Mouse (Mus musculus) bone marrow, adult 2 months (tissue): ENCODE measurements around the gene Rrp36. TPM values are rescaled to one million over a fixed set of nuclear protein-coding genes. Genes with fewer than 3 reads are reported as not detected.

Experiments
- H3K27ac ChIP-seq: fragments of 200-500 bp; 2 replicates; pipeline ENCODE4 v1.5.1; 2012; ENCODE audit warnings: low read depth, mild to moderate bottlenecking, control low read depth, inconsistent platforms, low read length; ENCODE audit not compliant: control insufficient read depth, poor library complexity, insufficient read depth
- H3K4me1 ChIP-seq: fragments of 200-500 bp; 2 replicates; pipeline ENCODE4 v1.6.1; 2011; ENCODE audit warnings: low read length; ENCODE audit not compliant: control insufficient read depth, insufficient read depth
- H3K4me3 ChIP-seq: fragments of 200-500 bp; replicated peaks from 2 replicates; pipeline ENCODE3; 2011; ENCODE audit warnings: mild to moderate bottlenecking, low read depth, low read length, control low read depth; ENCODE audit not compliant: control insufficient read depth
- CTCF ChIP-seq: fragments of 200-500 bp; IDR thresholded peaks from 2 replicates; pipeline ENCODE4 v1.5.1; 2011; ENCODE audit warnings: low read length, control low read depth; ENCODE audit not compliant: control insufficient read depth, insufficient read depth
- POLR2A ChIP-seq: fragments of 200-500 bp; IDR thresholded peaks from 2 replicates; pipeline ENCODE4 v1.6.1; 2011; ENCODE audit warnings: low read depth, mild to moderate bottlenecking, control low read depth, low read length, borderline replicate concordance; ENCODE audit not compliant: control insufficient read depth
- WGBS: fragments of 180-500 bp; shearing (Covaris S2); methylation state at CpG from one replicate; pipeline ENCODE4 v1.1.7; 2018; 5-methylcytosine and 5-hydroxymethylcytosine counted together
- polyA plus RNA-seq: library from polyadenylated mRNA; stranded (reverse); fragments of >200 nt; gene quantifications from 2 replicates; pipeline ENCODE4 v1.2.4, GENCODE M21; 2011; ENCODE audit warnings: low replicate concordance; ENCODE audit not compliant: missing spikeins, insufficient read depth, insufficient read length

Rrp36 gene
- polyA plus RNA-seq, 1 experiment: 23.3 TPM

DNA sequence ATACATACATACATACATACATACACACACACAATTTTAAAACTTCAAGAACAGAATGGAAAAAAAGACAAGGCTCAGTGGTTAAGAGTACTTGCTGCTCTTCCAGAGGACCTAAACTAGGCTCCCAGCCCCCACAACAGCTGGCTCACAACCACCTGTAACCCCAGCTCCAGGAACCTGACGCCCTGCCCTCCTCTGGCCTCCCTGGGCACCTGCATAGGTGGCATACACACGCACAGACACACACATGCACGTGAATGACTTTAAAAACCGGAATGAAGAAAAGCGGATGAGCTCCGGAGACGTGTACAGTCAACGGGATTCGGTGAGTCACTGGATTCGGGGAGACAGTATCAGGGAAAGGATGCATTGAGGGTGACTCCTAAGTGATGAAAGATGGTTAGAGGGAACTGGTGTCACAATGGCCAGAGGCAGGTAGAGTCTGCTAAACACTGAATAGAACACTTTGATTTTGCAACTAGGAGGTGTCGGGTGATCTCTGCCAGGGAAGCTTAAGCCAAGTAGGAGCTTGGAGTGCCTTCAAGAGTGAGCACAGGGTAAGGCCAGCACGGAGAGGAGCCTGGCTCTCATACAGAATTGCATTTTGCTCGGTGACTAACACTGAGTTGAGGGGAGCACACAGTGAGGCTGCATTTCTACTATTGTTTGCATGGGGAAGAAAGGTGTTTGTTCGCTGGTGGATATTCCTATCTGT, 32.4 kb upstream of the Rrp36 start:
- Histone ChIP-seq H3K27ac (no peak overlapping the region), H3K4me1 (peaks cover 4% of the 10 kb centered on the region), H3K4me3 (no peak overlapping the region)
- no peak for TF ChIP-seq POLR2A
- no peak for TF ChIP-seq CTCF
- 89% methylated on average over 14 of the region's 14 CpGs for WGBS

DNA sequence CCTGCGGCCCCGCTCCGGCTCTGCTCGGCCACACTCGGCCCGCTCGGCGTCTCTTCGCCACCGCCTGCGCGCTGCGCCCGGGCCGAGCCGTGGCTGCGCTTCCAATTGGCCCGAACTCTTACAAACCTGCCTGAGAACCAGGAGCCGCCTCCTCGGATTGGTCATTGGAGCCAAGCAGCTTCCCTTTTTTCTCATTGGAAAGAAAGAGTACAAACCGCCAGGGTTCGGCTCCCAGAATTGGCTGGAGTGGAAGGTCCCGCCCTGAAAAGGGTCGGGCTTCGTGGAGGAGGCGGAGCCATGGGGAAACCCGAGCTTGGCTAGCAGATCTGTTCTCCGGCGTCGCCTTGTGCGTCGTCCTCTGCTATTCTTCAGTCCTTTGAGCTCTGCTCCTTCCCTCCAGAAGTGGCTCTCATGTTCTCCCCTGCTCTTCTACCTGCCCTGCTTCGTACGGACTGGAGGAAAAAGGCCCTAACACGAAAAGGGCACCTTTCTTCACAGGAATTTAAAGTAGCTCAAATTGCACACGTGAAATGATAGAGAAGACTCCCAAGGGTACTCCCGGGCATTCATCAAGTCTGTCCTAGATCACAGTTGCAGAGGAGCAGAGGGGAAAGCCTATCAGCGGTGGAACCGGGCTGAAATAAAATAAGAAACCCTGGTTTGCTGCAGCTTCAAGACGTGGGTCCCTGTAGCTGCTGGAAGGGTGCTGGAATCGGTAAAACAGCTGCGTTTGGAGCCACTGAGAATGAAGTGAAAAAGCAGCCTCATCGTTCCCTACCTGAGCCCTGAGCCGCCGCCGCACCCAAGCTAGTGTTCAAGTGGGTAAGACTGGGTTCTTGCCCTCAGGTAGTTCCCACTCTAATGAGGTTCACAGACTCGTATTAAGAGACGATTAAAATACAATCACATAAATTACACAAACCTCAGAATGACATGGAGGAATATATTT, 31.0 kb upstream of the Rrp36 start, which contains the start of gene Ppp2r5d:
TSS of gene Ppp2r5d (minus strand) at position 225 of the 949 bp plus-strand sequence.
- H3K27ac ChIP-seq: peak within 1 kb of the TSS; percentile 81
- peaks cover 4% of the 10 kb centered on the region for H3K4me1 ChIP-seq
- under 1% methylated on average over 48 of the region's 48 CpGs for WGBS
- no peak for TF ChIP-seq CTCF
- TF ChIP-seq POLR2A: peak; percentile 73
- H3K4me3 ChIP-seq: peak within 1 kb of the TSS; percentile 77

DNA sequence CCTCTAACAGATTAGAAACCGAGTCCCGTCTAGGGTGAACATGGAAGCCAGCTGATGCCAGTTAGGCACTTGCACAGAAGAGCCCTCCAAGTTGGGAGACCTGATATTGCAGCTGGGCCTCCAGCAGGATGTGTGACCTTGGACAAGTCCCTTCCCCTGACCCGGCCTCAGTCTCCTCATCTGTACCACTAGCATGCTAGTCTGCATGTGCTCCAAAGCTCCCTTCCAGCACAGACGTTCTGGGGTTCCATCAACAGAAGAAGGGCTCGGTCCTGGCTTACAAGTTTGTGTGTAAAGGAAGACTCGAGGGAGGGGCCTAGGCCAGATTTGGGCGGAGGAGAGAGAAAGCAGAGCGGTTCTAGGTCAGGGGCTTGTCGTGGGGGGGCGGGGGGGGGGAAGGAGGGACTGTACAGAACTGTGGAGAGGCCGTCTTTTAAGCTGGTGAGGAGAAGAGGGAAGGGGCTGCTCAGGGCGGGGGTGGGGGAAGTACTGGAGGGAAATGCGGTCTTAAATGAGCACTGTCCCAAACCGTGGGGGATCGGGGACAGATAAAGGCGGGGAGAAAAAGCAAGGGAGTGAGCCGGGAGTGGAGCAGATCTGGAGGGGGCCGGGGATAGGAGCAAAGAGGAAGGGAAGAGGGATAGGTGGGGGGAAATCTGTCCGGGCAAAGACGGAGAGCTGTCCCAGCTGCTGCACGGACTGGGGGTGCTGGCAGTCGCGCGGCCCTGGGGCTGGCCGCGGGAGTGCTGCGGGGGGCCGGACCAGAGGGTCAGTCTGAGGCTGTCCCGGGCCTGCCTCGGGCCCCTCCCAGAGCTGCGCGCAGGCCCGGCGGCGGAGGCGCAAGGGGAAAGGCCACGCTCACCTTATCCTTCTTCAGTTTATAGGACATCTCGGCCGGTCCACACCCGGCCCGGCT, 30.1 kb upstream of the Rrp36 start:
- peak overlapping the region; percentile 77 for H3K4me3 ChIP-seq
- whole genome bisulfite sequencing: 4% methylated on average over 38 of the region's 41 CpGs
- peaks cover 4% of the 10 kb centered on the region for H3K4me1 ChIP-seq
- TF ChIP-seq CTCF: no peak
- TF ChIP-seq POLR2A: no peak
- H3K27ac ChIP-seq: peak overlapping the region; percentile 81

DNA sequence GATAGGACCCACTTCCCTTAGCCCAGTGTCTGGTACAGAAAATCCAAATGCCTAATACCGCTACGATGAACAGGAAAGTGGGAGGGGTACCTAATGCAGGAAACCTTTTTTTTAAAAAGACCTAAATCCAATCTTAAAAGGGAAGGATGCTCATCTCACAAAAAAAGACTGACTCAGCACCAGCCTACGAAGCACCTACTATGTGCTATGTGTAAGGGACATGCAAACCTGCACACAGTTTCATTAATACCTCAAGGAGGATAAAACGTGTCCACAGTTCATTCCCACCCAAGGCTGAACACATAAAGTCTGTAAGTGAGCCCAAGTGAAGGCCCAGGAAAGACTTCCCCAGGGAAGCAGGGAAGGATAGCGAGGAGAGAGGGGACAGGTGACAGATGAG, 28.4 kb upstream of the Rrp36 start:
- WGBS: 85% methylated on average over 5 of the region's 5 CpGs
- Histone ChIP-seq H3K27ac (no peak overlapping the region), H3K4me3 (no peak overlapping the region), H3K4me1 (peaks cover 4% of the 10 kb centered on the region)
- TF ChIP-seq POLR2A (no peak), CTCF (no peak)

DNA sequence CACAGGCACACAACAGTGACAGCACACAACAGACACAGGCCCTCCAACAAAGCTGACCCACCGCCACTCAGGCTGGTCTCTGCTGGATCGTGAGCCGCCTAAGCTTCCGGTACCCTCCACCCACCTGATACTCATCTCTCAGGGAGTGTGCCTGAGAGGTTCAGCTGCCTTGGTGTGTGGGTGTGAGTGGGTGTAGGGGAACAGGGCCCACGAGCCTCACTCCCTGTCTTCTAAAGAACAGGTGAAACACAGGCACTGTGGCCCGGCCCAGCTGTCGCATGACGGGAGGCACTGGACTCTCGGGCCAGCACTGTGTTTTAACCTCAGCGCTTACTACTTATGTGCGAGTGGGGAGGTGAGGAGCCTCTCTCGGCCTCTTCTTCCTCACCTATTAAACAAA, 27.9 kb upstream of the Rrp36 start:
- TF ChIP-seq CTCF (no peak), POLR2A (no peak)
- H3K27ac ChIP-seq: no peak overlapping the region
- no peak overlapping the region for H3K4me3 ChIP-seq
- WGBS: 84% methylated on average over 12 of the region's 12 CpGs
- peaks cover 4% of the 10 kb centered on the region for H3K4me1 ChIP-seq

DNA sequence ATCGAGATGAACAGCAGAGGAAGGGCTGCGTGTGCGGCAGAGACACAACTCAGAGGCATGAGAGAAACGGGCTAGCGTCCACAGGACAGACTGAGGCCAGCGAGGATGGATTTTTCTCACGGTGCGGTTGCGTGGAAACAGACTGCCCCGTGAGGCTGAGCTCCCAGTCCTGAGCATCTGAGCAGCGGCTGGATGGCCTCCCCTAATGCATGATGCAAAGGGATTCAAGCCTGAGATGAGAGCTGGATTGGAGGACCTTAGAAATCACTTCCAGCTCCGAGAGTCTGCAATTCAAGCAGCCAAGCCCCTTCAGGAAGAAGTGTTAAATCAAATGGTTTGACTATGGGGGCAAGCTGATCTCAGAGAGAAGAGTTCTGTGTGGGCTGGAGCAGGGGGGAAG, 27.3 kb upstream of the Rrp36 start:
- peaks cover 4% of the 10 kb centered on the region for H3K4me1 ChIP-seq
- no peak overlapping the region for H3K27ac ChIP-seq
- no peak overlapping the region for H3K4me3 ChIP-seq
- TF ChIP-seq CTCF: no peak
- no peak for TF ChIP-seq POLR2A
- WGBS: 86% methylated on average over 12 of the region's 12 CpGs

DNA sequence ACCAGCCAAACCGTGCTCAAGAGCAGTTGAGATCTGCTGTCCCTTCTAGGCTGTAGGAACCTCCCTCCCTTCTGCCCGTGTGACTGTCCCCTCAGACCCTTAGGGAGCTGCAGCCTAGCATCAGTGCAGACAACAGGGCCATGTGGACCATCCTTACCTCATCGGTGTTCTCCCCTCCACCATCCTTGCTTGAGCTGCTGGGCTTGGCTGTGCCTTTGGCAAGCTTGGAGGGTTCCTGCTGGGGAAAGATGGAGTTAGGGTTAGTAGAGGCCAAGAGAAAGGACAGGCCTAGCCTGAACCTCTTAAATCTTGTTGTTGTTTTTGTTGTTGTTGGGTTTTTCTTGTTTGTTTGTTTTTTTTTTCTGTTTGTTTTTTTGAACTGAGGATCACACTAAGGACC, 25.8 kb upstream of the Rrp36 start:
- Histone ChIP-seq H3K4me3 (no peak overlapping the region), H3K27ac (no peak overlapping the region), H3K4me1 (peaks cover 4% of the 10 kb centered on the region)
- WGBS: 80% methylated on average over 3 of the region's 3 CpGs
- no peak for TF ChIP-seq CTCF
- no peak for TF ChIP-seq POLR2A

DNA sequence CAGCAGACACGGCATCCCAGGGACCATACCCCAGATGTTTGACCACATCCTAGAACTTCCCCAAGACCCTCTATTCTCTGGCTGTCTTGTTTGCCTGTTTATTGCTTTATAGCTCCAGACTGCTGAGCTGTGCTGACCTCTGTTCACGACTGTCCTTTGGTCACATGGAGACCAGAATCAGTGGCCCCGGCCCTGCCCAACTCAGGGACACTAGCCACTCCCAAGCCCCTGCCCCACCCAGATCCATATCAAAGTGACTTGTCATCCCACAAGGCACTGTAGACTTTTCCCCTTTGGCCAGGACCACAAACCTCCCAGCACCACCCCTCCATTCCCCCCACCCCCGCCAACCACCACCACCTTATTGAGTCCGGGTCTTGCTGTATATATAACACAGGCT, 25.1 kb upstream of the Rrp36 start:
- Histone ChIP-seq H3K27ac (no peak overlapping the region), H3K4me1 (peaks cover 4% of the 10 kb centered on the region), H3K4me3 (no peak overlapping the region)
- 75% methylated on average over 5 of the region's 5 CpGs for WGBS
- TF ChIP-seq POLR2A: no peak
- no peak for TF ChIP-seq CTCF
